Mouse (Mus musculus): ENCODE results near the gene Rwdd4a. TPM values are rescaled to one million over a fixed set of nuclear protein-coding genes. Genes with fewer than 3 reads are reported as not detected.

The Rwdd4a gene
- total RNA-seq, 2 experiments from 2014 or later, result 39.0 to 52.0 TPM

GRCm38 (mm10) chr8:47570161-47570560, 36.7 kb downstream of the Rwdd4a start:
- no peak for ATAC-seq (replicated peaks; ENCODE audit: low FRiP score, low TSS enrichment, poor library complexity, severe bottlenecking)

- ATAC-seq (replicated peaks; ENCODE audit: low FRiP score, low TSS enrichment, poor library complexity, severe bottlenecking), result no peak
Measured at GRCm38 (mm10) chr8:47573482-47573881, 40.0 kb downstream of the Rwdd4a start.

- no peak for ATAC-seq (replicated peaks; ENCODE audit: low FRiP score, low TSS enrichment, poor library complexity, severe bottlenecking)
Measured at GRCm38 (mm10) chr8:47581454-47581853, 48.0 kb downstream of the Rwdd4a start.

GRCm38 (mm10) chr8:47588616-47589015, 55.2 kb downstream of the Rwdd4a start:
- no peak for ATAC-seq (replicated peaks; ENCODE audit: low FRiP score, low TSS enrichment, poor library complexity, severe bottlenecking)

- no peak for ATAC-seq (replicated peaks; ENCODE audit: low FRiP score, low TSS enrichment, poor library complexity, severe bottlenecking)
Measured at GRCm38 (mm10) chr8:47590400-47590799, 56.9 kb downstream of the Rwdd4a start.

- no peak for ATAC-seq (replicated peaks; ENCODE audit: low FRiP score, low TSS enrichment, poor library complexity, severe bottlenecking)
Measured at GRCm38 (mm10) chr8:47600664-47601063, 67.2 kb downstream of the Rwdd4a start.

Other genes with a start within 250 kb of the Rwdd4a start
- not detected in 2 replicates for gene Stox2, start 87.3 kb upstream of the Rwdd4a start, total RNA-seq (2014; fragmentation: Nextera tagmentation)
- gene Stox2, start 87.3 kb upstream of the Rwdd4a start, total RNA-seq (2017), result not detected in 2 replicates
- 23.8 and 34.0 TPM in 2 replicates for gene Trappc11, start 194 bp upstream of the Rwdd4a start, total RNA-seq (2014; fragmentation: Nextera tagmentation)
- 33.0 and 42.8 TPM in 2 replicates for gene Trappc11, start 194 bp upstream of the Rwdd4a start, total RNA-seq (2017)
- gene Ing2, start 141.9 kb downstream of the Rwdd4a start, total RNA-seq (2014; fragmentation: Nextera tagmentation), result 30.6 and 54.4 TPM in 2 replicates
- 14.6 and 58.2 TPM in 2 replicates for gene Ing2, start 141.9 kb downstream of the Rwdd4a start, total RNA-seq (2017)
- gene Cdkn2aip, start 180.3 kb downstream of the Rwdd4a start, total RNA-seq (2014; fragmentation: Nextera tagmentation), result 11.8 and 12.6 TPM in 2 replicates
- gene Cdkn2aip, start 180.3 kb downstream of the Rwdd4a start, total RNA-seq (2017), result 25.0 and 26.7 TPM in 2 replicates